Mouse (Mus musculus) ES-E14 (cell line): ENCODE data around the gene Smoc1. TPM values are rescaled to one million over a fixed set of nuclear protein-coding genes. Genes with fewer than 3 reads are reported as not detected.

Experiments
- DNase-seq: peaks from one replicate; pipeline ENCODE4 v3.0.0-alpha.2; 2013; ENCODE audit warnings: low read depth, low spot score
- H3K27ac ChIP-seq: 2 replicates; pipeline ENCODE4 v1.5.1; 2012; ENCODE audit warnings: low read depth, mild to moderate bottlenecking, low read length, moderate library complexity, mixed read lengths; ENCODE audit not compliant: poor library complexity, insufficient read depth, severe bottlenecking
- H3K36me3 ChIP-seq: 2 replicates; pipeline ENCODE4 v1.6.1; 2012; ENCODE audit warnings: mild to moderate bottlenecking, low read length, moderate library complexity, mixed read lengths; ENCODE audit not compliant: control insufficient read depth, poor library complexity, insufficient read depth, severe bottlenecking
- H3K4me1 ChIP-seq, 2 experiments: fragments of 150-350 bp in 1 of 2; sonication (generic) in 1 of 2; 2 replicates each; pipeline ENCODE4 v1.6.1; 2012; ENCODE audit warnings: low read length in 2 of 2, mild to moderate bottlenecking in 1 of 2, mixed read lengths in 1 of 2; ENCODE audit not compliant: control insufficient read depth in 2 of 2, insufficient read depth in 2 of 2, poor library complexity in 1 of 2
- H3K4me3 ChIP-seq, 2 experiments: fragments of 150-350 bp in 1 of 2; sonication (generic) in 1 of 2; 2 replicates each; pipeline ENCODE4 v1.5.1; 2012; ENCODE audit warnings: low read length in 2 of 2, low read depth in 1 of 2, mild to moderate bottlenecking in 1 of 2, mixed read lengths in 1 of 2; ENCODE audit not compliant: insufficient read depth in 1 of 2, poor library complexity in 1 of 2, severe bottlenecking in 1 of 2
- H3K9ac ChIP-seq: 2 replicates; pipeline ENCODE4 v1.6.1; 2012; ENCODE audit warnings: low read depth, mild to moderate bottlenecking, low read length, mixed read lengths; ENCODE audit not compliant: poor library complexity, insufficient read depth, severe bottlenecking
- H3K9me3 ChIP-seq: fragments of 150-350 bp; sonication (generic); 2 replicates; pipeline ENCODE4 v1.6.1; 2012; ENCODE audit warnings: low read depth, mild to moderate bottlenecking, low read length; ENCODE audit not compliant: control insufficient read depth, insufficient read depth
- CHD2 ChIP-seq: IDR thresholded peaks from 2 replicates; pipeline ENCODE4 v1.6.1; 2014; ENCODE audit warnings: mild to moderate bottlenecking, low read depth, low read length, inconsistent platforms
- HCFC1 ChIP-seq: IDR thresholded peaks from 2 replicates; pipeline ENCODE4 v1.6.1; 2012; ENCODE audit warnings: low read length, inconsistent platforms, borderline replicate concordance; ENCODE audit not compliant: insufficient read depth
- MAFK ChIP-seq: IDR thresholded peaks from 2 replicates; pipeline ENCODE4 v1.6.1; 2014; ENCODE audit warnings: mild to moderate bottlenecking, low read depth, low read length, inconsistent platforms; ENCODE audit not compliant: insufficient read depth
- ZC3H11A ChIP-seq: IDR thresholded peaks from 2 replicates; pipeline ENCODE4 v1.6.1; 2012; ENCODE audit warnings: low read depth, mild to moderate bottlenecking, inconsistent platforms, low read length, borderline replicate concordance
- ZNF384 ChIP-seq: IDR thresholded peaks from 2 replicates; pipeline ENCODE4 v1.6.1; 2012; ENCODE audit warnings: low read depth, low read length, inconsistent platforms
- in situ Hi-C, 2 experiments: fragments of 600-800 bp; cut with MboI; formaldehyde crosslinking; loops; one replicate each; pipeline ENCODE4 v1.15.1; 2025; ENCODE audit warnings: low sequenced_read_pairs in 2 of 2, inconsistent platforms in 1 of 2; ENCODE audit not compliant: unreplicated experiment in 2 of 2
- total RNA-seq: library from RNA; depleted of rRNA; stranded (reverse); fragments of 300-350 nt; gene quantifications from 2 replicates; pipeline ENCODE4 v1.2.3, GENCODE M21; 2012

The Smoc1 gene
- total RNA-seq, 1 experiment = 15.3 TPM

DNA sequence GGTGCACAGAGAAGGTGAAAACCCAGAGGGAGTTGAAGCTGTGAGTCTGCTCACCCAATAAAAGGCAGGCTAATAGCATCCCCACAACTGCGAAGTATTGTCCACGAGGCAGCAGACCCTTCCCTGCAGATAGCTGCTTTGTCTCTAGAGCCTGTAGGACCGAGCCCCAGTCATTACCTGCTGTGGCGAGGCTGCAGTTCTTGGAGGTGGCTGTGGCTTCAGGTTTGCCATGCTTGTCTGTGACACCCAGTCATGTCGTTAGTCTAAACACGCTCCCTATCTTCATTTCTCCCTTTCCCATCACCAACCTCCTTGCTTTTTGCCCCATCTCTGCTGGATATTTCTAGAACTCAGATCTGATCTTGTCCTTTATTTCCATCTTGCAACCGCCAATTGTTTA, 66.6 kb downstream of the Smoc1 start:
- Histone ChIP-seq H3K4me3 (no peak overlapping the region), H3K9me3 (no peaks in the 10 kb centered on the region), H3K4me1 (no peaks in the 10 kb centered on the region), H3K36me3 (no peaks in the 10 kb centered on the region), H3K27ac (no peak overlapping the region), H3K9ac (no peak overlapping the region)
- no peak for DNase-seq
- TF ChIP-seq ZC3H11A (no peak), MAFK (no peak), HCFC1 (no peak), CHD2 (no peak), ZNF384 (no peak)
- in situ Hi-C loops = no loop called here

DNA sequence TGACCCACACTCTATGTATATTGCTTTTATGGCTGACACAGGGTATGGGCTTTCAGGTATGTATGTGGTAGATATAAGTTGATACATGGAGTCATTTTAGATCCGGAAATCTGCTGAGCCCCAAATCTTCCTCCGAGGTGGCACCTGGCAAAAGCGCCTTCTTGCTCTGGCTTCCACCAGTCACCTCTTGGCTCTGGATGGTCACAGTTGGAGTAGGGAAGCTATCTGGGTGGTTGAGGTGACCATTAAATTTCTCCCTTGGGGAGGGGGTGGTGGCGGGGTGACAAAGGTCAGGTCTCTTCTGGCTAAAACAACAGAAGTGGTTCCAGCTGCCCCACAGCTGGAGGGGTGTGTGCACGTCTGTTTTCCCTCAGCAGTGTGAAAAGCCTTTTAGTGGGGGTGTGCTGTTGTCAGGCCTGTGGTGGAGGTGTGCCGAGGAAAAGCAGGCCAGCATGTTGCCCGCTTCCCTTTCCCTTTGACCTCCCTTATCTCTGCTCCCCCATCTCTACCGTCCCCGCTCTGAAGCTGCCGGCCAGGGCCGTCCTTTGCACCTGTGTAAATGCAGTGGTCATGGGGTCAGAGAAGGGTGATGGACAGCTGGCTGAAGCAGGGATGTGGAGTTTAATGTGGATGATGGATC, 68.3 kb downstream of the Smoc1 start:
- in situ Hi-C loops = no loop called here
- H3K4me3 ChIP-seq = no peak overlapping the region
- no peak for DNase-seq

DNA sequence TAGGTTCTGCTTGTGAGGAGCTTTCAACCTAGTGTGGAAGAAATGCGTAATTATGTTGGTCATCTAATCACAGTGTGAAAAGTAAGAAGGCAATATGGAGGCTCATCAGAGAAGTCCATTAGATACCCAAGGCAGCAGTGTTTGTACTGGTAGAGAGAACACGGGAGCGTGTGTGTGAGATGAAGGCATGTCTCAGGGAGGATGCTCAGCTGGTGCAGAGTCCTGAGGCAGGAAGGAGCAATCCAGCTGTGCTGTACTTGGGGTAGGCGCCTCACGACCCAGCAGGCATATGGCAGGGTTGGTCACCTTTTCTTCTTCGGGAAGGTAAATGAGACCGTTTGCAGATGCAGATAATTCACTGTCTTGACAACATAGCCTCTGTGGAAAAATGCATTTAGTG, 70.7 kb downstream of the Smoc1 start:
- DNase-seq = no peak
- no peak overlapping the region for H3K9ac ChIP-seq
- in situ Hi-C loops = no loop called here
- H3K27ac ChIP-seq = no peak overlapping the region
- H3K9me3 ChIP-seq = no peaks in the 10 kb centered on the region
- no peaks in the 10 kb centered on the region for H3K4me1 ChIP-seq
- TF ChIP-seq ZC3H11A = no peak
- no peak for TF ChIP-seq HCFC1
- no peak for TF ChIP-seq ZNF384
- TF ChIP-seq CHD2 = no peak
- no peak for TF ChIP-seq MAFK
- no peaks in the 10 kb centered on the region; the same call in 1 of the 2 replicates for H3K36me3 ChIP-seq
- no peak overlapping the region for H3K4me3 ChIP-seq

More for the DNA sequence above, 68.3 kb downstream of the Smoc1 start:
- no peak overlapping the region for H3K27ac ChIP-seq
- H3K9ac ChIP-seq = no peak overlapping the region
- no peaks in the 10 kb centered on the region; the same call in 1 of the 2 replicates for H3K36me3 ChIP-seq
- H3K9me3 ChIP-seq = no peaks in the 10 kb centered on the region
- TF ChIP-seq ZNF384 (no peak), HCFC1 (no peak), ZC3H11A (no peak), MAFK (no peak), CHD2 (no peak)
- no peaks in the 10 kb centered on the region for H3K4me1 ChIP-seq

DNA sequence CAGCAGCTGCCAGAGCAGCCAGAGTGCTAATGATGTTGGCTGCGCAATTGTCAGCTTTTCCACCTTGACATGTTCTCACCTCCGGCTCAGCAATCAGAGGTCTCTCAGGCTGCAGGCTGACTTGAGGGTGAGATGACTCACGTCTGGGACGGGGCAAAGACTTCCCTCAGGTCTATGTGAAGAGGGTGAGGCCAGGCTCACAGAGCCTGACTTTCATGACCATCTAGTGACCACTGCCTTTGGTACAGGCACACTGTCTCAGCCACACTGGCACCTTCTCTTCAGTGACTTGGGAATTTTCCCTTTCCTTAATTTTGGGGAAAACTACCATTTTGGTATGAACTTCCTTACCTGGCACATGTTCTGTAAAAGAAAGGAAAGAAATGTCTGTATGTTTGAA, 71.1 kb downstream of the Smoc1 start:
- no peak overlapping the region for H3K27ac ChIP-seq
- DNase-seq = no peak
- H3K9me3 ChIP-seq = no peaks in the 10 kb centered on the region
- TF ChIP-seq ZNF384 = no peak
- no peak for TF ChIP-seq ZC3H11A
- no peak for TF ChIP-seq MAFK
- TF ChIP-seq HCFC1 = no peak
- no peak for TF ChIP-seq CHD2
- H3K36me3 ChIP-seq = no peaks in the 10 kb centered on the region; the same call in 1 of the 2 replicates
- no peak overlapping the region for H3K4me3 ChIP-seq
- no peaks in the 10 kb centered on the region for H3K4me1 ChIP-seq
- no peak overlapping the region for H3K9ac ChIP-seq
- in situ Hi-C loops = no loop called here

DNA sequence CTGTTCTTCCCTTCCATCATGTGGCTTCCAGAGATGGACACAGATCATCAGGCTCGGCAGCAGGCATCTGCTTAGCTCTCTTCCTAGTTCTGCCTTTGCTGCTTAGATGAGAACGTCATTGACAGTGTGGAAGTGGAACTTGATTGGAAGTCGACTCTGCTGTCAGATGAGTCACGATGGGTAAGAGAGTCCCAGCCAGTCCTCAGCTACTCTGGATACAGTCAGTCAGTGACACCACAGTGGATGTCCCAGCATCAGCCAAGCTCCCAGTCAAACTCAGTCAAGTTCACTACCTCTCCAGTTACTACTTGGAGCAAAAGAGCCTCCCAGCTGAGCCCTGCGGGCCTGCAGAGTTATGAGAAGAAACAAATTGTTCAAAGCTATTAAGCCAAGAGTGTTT, 72.6 kb downstream of the Smoc1 start:
- Histone ChIP-seq H3K9me3 (no peaks in the 10 kb centered on the region), H3K4me3 (no peak overlapping the region), H3K9ac (no peak overlapping the region), H3K4me1 (no peaks in the 10 kb centered on the region), H3K27ac (no peak overlapping the region), H3K36me3 (no peaks in the 10 kb centered on the region; the same call in 1 of the 2 replicates)
- TF ChIP-seq ZNF384 = no peak
- no peak for TF ChIP-seq CHD2
- no peak for TF ChIP-seq HCFC1
- no peak for TF ChIP-seq ZC3H11A
- TF ChIP-seq MAFK = no peak
- in situ Hi-C loops = no loop called here
- DNase-seq = no peak
